Mouse (Mus musculus) ES-Bruce4 (cell line): Measurements from ENCODE around the gene Apbb2. TPM values are rescaled to one million over a fixed set of nuclear protein-coding genes. Genes with fewer than 3 reads are reported as not detected.

Experiments
- H3K27ac ChIP-seq: 2 replicates; pipeline ENCODE4 v1.5.1; 2012; ENCODE audit warnings: low read length, inconsistent platforms; ENCODE audit not compliant: insufficient read depth
- H3K27me3 ChIP-seq: 2 replicates; pipeline ENCODE4 v1.6.1; 2012; ENCODE audit warnings: mild to moderate bottlenecking, low read length, inconsistent platforms; ENCODE audit not compliant: control insufficient read depth, poor library complexity, insufficient read depth, severe bottlenecking
- H3K36me3 ChIP-seq: 2 replicates; pipeline ENCODE4 v1.6.1; 2012; ENCODE audit warnings: inconsistent platforms, mild to moderate bottlenecking, low read length, moderate library complexity; ENCODE audit not compliant: control insufficient read depth, poor library complexity, insufficient read depth, severe bottlenecking
- H3K4me1 ChIP-seq: one replicate; pipeline ENCODE4 v1.8.1; 2011; ENCODE audit warnings: low read length; ENCODE audit not compliant: control insufficient read depth, insufficient read depth
- H3K4me3 ChIP-seq: 2 replicates; pipeline ENCODE4 v1.5.1; 2011; ENCODE audit warnings: low read depth, mild to moderate bottlenecking, low read length
- H3K9ac ChIP-seq: 2 replicates; pipeline ENCODE4 v1.6.1; 2012; ENCODE audit warnings: low read depth, mild to moderate bottlenecking, inconsistent platforms; ENCODE audit not compliant: poor library complexity, severe bottlenecking
- H3K9me3 ChIP-seq: replicated peaks from 2 replicates; pipeline ENCODE4 v1.6.1; 2012; ENCODE audit warnings: mild to moderate bottlenecking, low read length, inconsistent platforms; ENCODE audit not compliant: control insufficient read depth, poor library complexity, insufficient read depth, severe bottlenecking
- CTCF ChIP-seq: IDR thresholded peaks from one replicate; pipeline ENCODE4 v1.8.1; 2011; ENCODE audit warnings: low read depth, low read length
- EP300 ChIP-seq: IDR thresholded peaks from 2 replicates; pipeline ENCODE4 v1.6.1; 2011; ENCODE audit warnings: low read depth, low read length; ENCODE audit not compliant: insufficient read depth
- POLR2A ChIP-seq: IDR thresholded peaks from one replicate; pipeline ENCODE4 v1.8.1; 2011; ENCODE audit warnings: low read length; ENCODE audit not compliant: insufficient read depth
- polyA plus RNA-seq: library from polyadenylated mRNA; stranded (reverse); fragments of >200 nt; gene quantifications from 2 replicates; pipeline ENCODE4 v1.2.4, GENCODE M21; 2011; ENCODE audit warnings: low read depth; ENCODE audit not compliant: missing spikeins, insufficient read depth, insufficient read length

The Apbb2 gene
- polyA plus RNA-seq, 1 experiment, result 39.0 TPM

DNA sequence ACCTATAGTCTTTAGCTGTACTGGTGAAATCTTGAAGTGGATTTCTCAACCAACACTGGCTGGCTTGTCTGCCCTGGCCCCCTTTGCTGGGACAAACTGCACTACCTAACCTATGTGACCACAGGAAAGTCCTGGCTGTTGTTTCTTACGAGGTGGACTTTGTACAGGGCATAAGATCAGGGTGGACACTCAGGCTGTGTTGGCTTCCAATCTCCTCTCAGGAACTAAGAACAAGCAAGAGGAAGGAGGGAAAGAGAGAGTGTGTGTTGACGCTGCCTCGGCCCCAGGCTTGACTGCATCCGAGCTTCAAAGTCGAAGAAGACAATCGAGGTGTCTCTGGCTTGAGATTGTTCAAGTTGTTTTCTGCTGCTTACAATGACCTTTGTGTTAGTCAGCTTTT is 271.8 kb downstream of the Apbb2 start:
- no peaks in the 10 kb centered on the region for H3K9me3 ChIP-seq
- H3K27me3 ChIP-seq, result no peaks in the 10 kb centered on the region
- no peak overlapping the region for H3K4me3 ChIP-seq
- no peaks in the 10 kb centered on the region for H3K4me1 ChIP-seq
- no peak overlapping the region for H3K27ac ChIP-seq
- H3K9ac ChIP-seq, result no peak overlapping the region
- H3K36me3 ChIP-seq, result no peaks in the 10 kb centered on the region
- no peak for TF ChIP-seq EP300
- TF ChIP-seq CTCF, result no peak
- TF ChIP-seq POLR2A, result no peak

DNA sequence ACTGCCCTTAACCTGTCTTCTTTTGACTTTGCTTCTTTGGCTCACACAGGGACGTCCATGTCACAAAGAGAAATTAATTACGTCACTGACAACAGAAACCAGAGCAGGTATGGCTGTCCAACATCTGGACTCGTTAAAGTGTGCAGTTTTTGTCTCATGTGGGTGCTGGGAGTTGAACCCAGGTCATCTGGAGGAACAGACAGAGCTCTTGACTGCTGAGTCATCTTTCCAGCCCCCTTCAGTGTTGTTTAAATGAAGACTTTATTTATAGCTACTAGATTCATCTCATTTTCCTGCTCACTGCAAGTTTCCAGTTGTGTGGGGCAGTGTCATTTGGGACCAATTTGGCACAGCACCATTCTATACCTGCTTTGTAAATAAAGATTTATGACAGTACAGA is 273.4 kb downstream of the Apbb2 start:
- TF ChIP-seq POLR2A (no peak), CTCF (no peak), EP300 (no peak)
- no peaks in the 10 kb centered on the region for H3K9me3 ChIP-seq
- H3K27me3 ChIP-seq, result no peaks in the 10 kb centered on the region
- H3K36me3 ChIP-seq, result no peaks in the 10 kb centered on the region
- H3K4me3 ChIP-seq, result no peak overlapping the region
- peaks cover 3% of the 10 kb centered on the region for H3K4me1 ChIP-seq
- H3K9ac ChIP-seq, result no peak overlapping the region
- 0 out of 2 replicates have a peak overlapping the region, but pooled peaks have one; percentile 7 for H3K27ac ChIP-seq

DNA sequence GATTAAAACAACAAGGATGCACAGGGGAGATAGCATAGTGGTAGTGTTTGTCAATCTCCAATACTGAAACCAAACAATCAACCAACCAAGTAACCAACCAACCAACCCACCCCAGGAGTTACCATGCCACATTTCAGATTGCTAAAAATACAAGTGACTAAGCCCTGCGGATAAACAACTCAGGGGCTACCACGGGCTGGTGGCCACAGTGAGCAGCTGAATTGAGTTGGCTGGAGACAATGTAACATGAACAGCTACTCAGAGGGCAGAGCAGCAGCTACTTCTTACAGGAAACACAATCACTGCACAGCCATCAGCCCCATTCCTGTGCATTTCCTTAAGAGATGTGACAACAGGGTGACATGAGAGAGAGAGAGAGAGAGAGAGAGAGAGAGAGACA is 274.4 kb downstream of the Apbb2 start:
- H3K9me3 ChIP-seq, result no peaks in the 10 kb centered on the region

DNA sequence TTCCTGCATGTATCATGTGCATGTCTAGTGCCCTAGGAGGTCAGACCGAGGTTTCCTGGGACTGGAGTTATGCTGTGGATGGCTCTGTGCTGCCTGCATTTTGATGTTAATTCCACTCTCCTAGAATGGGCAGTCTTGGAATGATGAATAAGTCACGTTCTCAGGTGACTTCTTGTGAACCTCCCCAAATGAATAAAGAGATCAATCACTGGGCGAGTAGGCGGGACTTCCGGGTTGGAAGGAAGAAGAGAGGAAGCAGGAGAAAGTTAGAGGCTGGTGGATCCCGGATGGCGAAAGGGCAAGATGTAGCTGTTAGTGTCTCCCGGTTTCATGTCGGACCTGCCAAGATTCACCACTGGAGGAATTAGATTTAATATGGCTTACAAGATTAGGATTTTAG is 276.3 kb downstream of the Apbb2 start:
- Histone ChIP-seq H3K27ac (peak overlapping the region; percentile 66), H3K36me3 (no peaks in the 10 kb centered on the region), H3K4me3 (peak overlapping the region; percentile 98), H3K27me3 (no peaks in the 10 kb centered on the region), H3K4me1 (peaks cover 6% of the 10 kb centered on the region), H3K9me3 (no peaks in the 10 kb centered on the region), H3K9ac (peak overlapping the region; percentile 85)
- no peak for TF ChIP-seq EP300
- TF ChIP-seq CTCF, result no peak
- TF ChIP-seq POLR2A, result peak; percentile 82

More for the DNA sequence above, 274.4 kb downstream of the Apbb2 start:
- H3K27me3 ChIP-seq, result no peaks in the 10 kb centered on the region
- H3K9ac ChIP-seq, result no peak overlapping the region
- H3K27ac ChIP-seq, result no peak overlapping the region
- TF ChIP-seq CTCF (no peak), POLR2A (no peak), EP300 (no peak)
- peaks cover 3% of the 10 kb centered on the region for H3K4me1 ChIP-seq
- H3K4me3 ChIP-seq, result no peak overlapping the region
- no peaks in the 10 kb centered on the region for H3K36me3 ChIP-seq

DNA sequence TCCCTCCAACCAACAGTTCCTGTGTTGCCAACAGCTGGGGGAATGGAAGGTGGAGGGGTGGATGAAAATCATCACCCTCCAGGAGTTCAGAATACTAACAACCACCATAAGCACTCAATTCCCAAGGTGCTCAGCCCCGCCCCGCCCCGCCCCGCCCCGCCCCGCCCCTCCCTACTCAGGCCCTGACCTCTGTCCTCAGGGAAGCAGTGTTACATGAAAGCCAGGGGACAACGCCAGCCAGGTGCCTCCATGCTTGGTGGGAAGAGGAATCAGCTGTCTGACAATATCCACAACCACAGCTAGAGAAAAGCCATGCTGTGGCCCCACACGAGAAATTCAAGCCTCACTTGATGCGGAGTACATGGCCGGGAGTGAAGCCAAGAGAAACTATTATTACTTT is 276.7 kb downstream of the Apbb2 start:
- peak overlapping the region; percentile 65; the same call in 1 of the 2 replicates for H3K27ac ChIP-seq
- no peaks in the 10 kb centered on the region for H3K27me3 ChIP-seq
- no peaks in the 10 kb centered on the region for H3K36me3 ChIP-seq
- no peaks in the 10 kb centered on the region for H3K9me3 ChIP-seq
- TF ChIP-seq CTCF, result no peak
- no peak for TF ChIP-seq POLR2A
- TF ChIP-seq EP300, result no peak
- peak overlapping the region; percentile 98 for H3K4me3 ChIP-seq
- H3K9ac ChIP-seq, result no peak overlapping the region; the same call in 1 of the 2 replicates
- peaks cover 10% of the 10 kb centered on the region for H3K4me1 ChIP-seq

DNA sequence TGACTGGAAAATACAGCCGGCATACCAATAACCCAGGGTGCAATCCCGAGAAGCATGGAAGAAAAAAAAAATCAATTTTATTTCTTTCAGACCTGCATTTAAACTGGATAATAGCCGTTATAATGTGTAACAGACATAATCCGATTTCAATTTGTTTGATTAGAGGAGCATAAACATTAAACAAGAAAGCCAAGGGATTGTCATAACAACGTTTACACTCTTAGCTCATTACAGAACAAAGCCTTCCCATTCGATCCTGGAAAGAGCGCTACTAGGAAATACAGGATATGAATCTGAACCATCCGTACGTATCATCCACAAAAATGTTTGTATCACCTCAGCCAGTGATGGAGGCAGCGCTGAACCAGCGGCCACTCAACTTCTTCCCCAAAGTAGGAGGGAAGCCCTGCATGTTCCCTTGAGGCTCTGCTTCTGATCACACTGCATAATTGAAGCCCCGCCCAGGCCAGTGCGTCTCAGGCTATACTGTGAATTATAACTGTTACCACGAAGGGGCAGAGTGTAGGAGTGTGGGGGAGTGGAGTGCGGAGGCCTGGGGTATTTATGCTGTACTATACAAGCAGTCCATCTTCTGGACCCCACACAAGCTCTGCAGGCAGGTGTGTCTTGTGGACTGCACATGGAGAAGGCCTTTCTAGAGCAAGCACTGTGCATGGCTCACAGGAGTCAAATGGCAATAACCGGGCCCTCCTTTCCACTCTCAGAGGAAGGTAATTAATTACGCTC is 278.1 kb downstream of the Apbb2 start:
- H3K27ac ChIP-seq, result 0 out of 2 replicates have a peak overlapping the region, but pooled peaks have one; percentile 41
- TF ChIP-seq EP300 (no peak), POLR2A (no peak), CTCF (no peak)
- H3K9ac ChIP-seq, result no peak overlapping the region
- H3K4me1 ChIP-seq, result peaks cover 10% of the 10 kb centered on the region
- no peaks in the 10 kb centered on the region for H3K27me3 ChIP-seq
- no peak overlapping the region for H3K4me3 ChIP-seq
- H3K36me3 ChIP-seq, result no peaks in the 10 kb centered on the region
- no peaks in the 10 kb centered on the region for H3K9me3 ChIP-seq
